Mouse (Mus musculus): ENCODE results near the gene Amn.

Amn gene

GRCm38 (mm10) chr12:111267673-111268325, 3.1 kb upstream of the Amn start:
- DNase-seq (ENCODE audit: low spot score), result no peak

GRCm38 (mm10) chr12:111271406-111271805, 511 bp downstream of the Amn start:
- no peak for DNase-seq (ENCODE audit: low spot score)

- no peak for DNase-seq (ENCODE audit: low spot score)
Measured at GRCm38 (mm10) chr12:111271966-111272365, 1.1 kb downstream of the Amn start.

GRCm38 (mm10) chr12:111272420-111272819, 1.5 kb downstream of the Amn start:
- DNase-seq (ENCODE audit: low spot score), result peak; percentile 52

DNA sequence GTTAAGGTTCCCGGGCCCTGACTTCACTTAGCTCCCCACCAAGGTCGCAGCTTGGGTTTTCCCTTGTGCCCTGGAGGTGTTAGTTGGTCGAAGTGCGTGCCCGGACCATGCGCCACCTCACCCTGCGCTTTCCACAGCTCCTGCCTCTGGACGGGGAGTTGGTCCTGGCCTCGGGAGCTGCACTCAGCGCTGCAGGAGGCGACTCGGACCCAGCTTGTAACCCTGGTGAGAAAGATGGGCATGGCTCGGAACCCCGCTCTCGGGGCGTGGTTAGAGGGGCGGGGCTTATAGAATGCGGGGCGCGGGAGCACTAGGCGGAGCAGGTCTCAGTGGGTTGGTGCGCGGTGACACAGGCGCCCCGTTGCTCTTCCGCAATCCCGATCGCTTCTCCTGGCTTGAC, 3.1 kb downstream of the Amn start:
- no peak for DNase-seq (ENCODE audit: low spot score)

- DNase-seq (ENCODE audit: low spot score), result no peak
Measured at GRCm38 (mm10) chr12:111274447-111275149, 3.7 kb downstream of the Amn start.

- no peak for DNase-seq (ENCODE audit: low spot score)
Measured at GRCm38 (mm10) chr12:111275150-111275841, 4.4 kb downstream of the Amn start.

- no peak for DNase-seq (ENCODE audit: low spot score)
Measured at GRCm38 (mm10) chr12:111276371-111276770, 5.5 kb downstream of the Amn start.

DNA sequence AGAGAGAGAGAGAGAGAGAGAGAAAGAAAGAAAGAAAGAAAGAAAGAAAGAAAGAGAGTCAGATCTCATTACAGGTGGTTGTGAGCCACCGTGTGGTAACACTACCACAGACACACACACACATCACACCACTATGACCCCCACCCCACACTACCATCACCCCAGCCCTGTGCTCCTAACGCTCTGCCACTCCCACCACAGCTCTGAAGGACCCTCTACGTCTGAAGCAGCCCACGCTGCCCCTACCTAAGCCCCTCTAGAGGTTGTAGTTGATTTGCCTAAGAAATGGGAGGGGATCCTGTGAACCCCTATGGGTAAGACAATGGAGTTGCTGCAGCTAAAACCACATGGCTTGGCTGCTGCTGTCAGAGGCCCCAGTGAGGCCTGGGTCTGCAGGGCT, 12.7 kb downstream of the Amn start:
- DNase-seq (ENCODE audit: low spot score), result no peak

- no peak for DNase-seq (ENCODE audit: low spot score)
Measured at GRCm38 (mm10) chr12:111284532-111284931, 13.6 kb downstream of the Amn start.

DNA sequence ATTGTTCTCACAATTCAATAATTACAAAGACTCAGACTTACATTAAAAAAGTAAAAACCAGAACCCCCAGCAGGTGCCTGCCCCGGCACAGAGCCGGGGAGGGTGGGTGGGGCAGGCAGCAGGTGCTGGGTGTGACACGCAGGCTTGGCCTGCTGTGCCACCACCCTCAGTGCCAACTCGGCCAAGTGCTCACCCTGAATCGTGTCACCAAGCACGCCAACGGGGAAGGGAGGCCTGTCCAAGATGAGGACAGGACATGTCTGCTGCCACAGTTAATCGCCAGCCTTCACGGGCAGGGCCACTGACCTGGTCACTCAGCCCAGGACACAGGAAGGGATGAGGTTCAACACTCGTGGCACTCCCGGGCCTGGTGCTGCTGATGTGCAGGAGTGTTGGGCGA, 22.1 kb downstream of the Amn start:
- DNase-seq (ENCODE audit: low spot score), result no peak

- DNase-seq (ENCODE audit: low spot score), result no peak
Measured at GRCm38 (mm10) chr12:111301322-111302017, 30.6 kb downstream of the Amn start.

DNA sequence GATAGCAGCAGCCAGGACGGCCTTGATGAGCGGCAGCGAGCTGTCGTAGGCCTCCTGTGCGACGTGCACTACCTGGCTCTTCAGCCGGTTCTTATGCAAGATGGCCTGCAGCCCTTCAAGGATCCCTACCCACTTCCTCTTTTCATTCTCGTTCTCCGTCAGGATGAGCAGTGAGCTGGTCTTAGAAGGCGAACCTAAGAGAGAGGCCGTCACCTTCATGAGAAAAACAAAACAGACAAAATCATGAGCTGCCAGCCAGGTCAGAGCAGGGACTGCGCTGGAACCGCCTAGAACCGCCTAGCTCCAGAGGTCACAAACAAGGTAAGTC, 31.1 kb downstream of the Amn start:
- DNase-seq (ENCODE audit: low spot score), result no peak

DNA sequence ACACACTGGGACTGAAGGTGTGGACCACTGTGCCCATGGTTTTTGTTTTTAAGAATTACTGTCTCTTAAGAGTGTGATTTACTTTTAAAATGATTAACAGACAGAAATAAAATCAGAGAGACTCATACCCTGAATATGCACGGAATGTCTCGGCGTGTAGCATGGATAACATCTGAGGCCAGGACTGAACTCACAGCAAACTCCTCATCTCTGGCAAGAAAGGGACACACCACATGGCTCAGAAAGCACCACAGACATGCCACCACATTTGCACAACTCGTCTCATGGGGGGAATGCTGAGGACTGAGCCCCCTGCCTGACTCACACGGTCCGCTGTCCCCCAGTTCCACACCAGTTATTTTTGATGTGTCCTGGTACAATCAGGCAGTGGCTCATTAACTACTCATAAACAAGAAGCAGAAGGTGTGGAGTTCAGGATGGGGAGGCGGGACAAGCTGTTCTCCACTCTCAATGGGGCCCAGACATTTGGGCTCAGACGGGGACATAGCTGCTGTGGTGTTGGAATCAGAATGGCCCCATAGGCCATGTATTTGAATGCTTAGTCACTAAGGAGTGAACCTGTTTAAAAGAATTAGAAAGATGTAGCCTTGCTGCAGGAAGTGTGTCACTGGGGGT, 32.9 kb downstream of the Amn start:
- DNase-seq (ENCODE audit: low spot score), result no peak

GRCm38 (mm10) chr12:111306821-111307220, 35.9 kb downstream of the Amn start:
- no peak for DNase-seq (ENCODE audit: low spot score)

GRCm38 (mm10) chr12:111309256-111309655, 38.4 kb downstream of the Amn start:
- DNase-seq (ENCODE audit: low spot score), result no peak

DNA sequence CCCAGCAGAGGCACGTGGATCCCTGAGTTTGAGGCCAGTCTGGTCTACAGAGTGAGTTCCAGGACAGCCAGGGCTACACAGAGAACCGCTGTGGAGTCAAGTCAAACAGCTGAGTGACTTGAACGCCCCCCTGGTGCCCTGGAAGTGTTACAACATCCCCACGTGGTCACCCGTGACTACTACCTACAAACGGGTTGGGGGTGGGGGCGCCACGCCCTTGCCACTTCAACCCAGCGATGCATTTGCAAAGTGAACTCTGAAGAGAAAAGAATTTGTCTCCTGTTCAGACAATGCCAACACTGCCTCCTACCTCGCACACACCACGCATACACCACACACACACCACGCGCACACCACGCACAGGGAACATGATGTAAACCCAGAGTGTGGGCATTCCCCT, 39.0 kb downstream of the Amn start:
- no peak for DNase-seq (ENCODE audit: low spot score)

GRCm38 (mm10) chr12:111311775-111312174, 40.9 kb downstream of the Amn start:
- no peak for DNase-seq (ENCODE audit: low spot score)

- no peak for DNase-seq (ENCODE audit: low spot score)
Measured at GRCm38 (mm10) chr12:111314273-111314672, 43.4 kb downstream of the Amn start.

- no peak for DNase-seq (ENCODE audit: low spot score)
Measured at GRCm38 (mm10) chr12:111317694-111318093, 46.8 kb downstream of the Amn start.

DNA sequence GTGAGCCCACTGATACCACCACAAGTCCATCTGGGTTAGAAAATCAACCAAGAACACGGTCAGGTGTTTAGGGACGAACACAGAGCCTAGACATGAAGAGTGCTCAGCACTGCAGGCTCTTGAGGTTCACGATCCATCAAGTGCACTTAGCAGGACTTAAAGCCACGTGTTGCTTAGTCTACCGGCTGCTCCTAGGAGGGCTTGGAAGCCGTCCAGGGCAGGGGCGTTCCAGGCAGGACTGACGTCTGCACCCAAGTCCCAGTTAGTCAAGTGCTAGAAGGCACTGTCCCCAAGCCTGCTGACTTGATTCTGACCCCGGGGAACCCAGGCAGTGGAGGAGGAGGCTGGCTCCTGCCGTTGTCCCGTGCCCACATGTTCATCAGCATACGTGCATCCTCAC, 49.7 kb downstream of the Amn start:
- no peak for DNase-seq (ENCODE audit: low spot score)

DNA sequence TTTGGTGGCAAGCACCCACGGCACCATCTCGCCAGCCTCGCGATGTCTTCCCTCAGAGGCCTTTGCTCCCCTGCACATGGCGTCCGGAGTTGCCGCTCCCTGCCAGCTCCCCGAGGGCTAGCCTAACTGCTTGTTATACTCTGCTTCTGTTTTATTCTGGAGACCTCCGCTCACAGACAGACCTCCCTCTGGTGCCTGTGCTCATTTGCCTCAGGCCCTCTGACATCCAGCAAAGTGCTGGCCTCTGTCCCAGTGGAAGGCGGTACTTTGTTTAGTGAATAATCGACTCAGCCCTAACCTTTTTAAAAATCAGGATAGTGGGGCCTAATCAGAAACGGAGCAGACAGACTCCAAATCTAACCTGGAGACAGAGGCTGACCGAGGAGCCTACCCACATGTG, 50.9 kb downstream of the Amn start:
- DNase-seq (ENCODE audit: low spot score), result no peak
